Comparison of ENCODE assay signal across 9 mouse cellular contexts in the genomic region with DNA sequence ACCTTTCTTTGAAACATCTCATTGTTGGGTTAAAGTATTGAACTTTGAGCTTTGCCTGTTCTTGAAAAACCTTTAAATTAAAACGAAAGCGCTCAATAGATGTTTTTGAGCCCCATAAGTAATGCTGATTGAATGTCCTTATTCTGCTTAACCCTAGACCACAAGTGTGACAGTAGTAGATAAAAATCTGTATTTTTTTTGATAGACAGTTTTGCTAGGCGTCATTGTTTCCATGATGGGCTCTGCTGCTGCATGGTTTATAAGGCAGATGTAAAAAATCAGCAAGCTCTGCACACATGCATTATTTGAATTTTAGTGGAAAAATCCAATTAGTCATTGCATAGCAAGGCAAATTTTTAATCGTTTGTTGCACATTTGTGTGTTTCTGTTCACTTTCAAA. TPM values are rescaled to one million over a fixed set of nuclear protein-coding genes. Genes with fewer than 3 reads are reported as not detected.
DNase-seq lines count a peak whose midpoint lies in the region; ATAC-seq and TF ChIP-seq lines count a peak whose summit lies in the region.
"Had no signal": no experiment of that assay in that cellular context is flagged by ENCODE, and none has a peak within 500 bp of the region (broad histone marks: within the 10 kb centered on the region; RNA-seq: fewer than 3 reads in every experiment).

No protein-coding gene starts in this region.

- TF ChIP-seq EP300 in CH12.LX (IDR thresholded peaks at IDR 0.05; ENCODE audit: low read length): no peak

- H3K79me2 ChIP-seq in CH12.LX (replicated peaks; ENCODE audit: control insufficient read depth, extremely low read depth, insufficient read depth, poor library complexity, severe bottlenecking): peaks cover 16% of the 10 kb centered on the region

- H3K4me3 ChIP-seq in gastrocnemius, adult 2 months: peak overlapping the region; percentile 90
- peak overlapping the region in 2 of 3 experiments; percentile 68 to 78 for H3K4me3 ChIP-seq in CH12.LX (replicated peaks in 1 of 3; ENCODE audit: low read depth in 2 of 3, low read length in 2 of 3, poor library complexity in 1 of 3)
- peak overlapping the region; percentile 62 for H3K4me3 ChIP-seq in hindbrain, embryonic 12.5 days
- peak overlapping the region; percentile 70 for H3K4me3 ChIP-seq in midbrain, embryonic 10.5 days

- WGBS in hindbrain, embryonic 12.5 days: 49% methylated on average over 4 of the region's 4 CpGs
- 65% methylated on average over 4 of the region's 4 CpGs for WGBS in midbrain, embryonic 10.5 days

- peaks cover 0 to 1% of the 10 kb centered on the region in 2 experiments for H3K36me3 ChIP-seq in CH12.LX (replicated peaks in 1 of 2; ENCODE audit: control insufficient read depth in 1 of 2, insufficient read depth in 1 of 2, low read length in 1 of 2)
- no peaks in the 10 kb centered on the region for H3K36me3 ChIP-seq in hindbrain, embryonic 12.5 days
- H3K36me3 ChIP-seq in midbrain, embryonic 10.5 days: 0 out of 2 replicates have a peak, but pooled peaks cover 10% of the 10 kb centered on the region

- TF ChIP-seq POLR2A in CH12.LX (IDR thresholded peaks at IDR 0.05; ENCODE audit: low read depth, low read length): no peak

- ATAC-seq in hindbrain, embryonic 12.5 days (ENCODE audit: low FRiP score): no peak

- no peaks in the 10 kb centered on the region; a peak in 1 of 4 replicates for H3K4me1 ChIP-seq in CH12.LX (ENCODE audit: control insufficient read depth in 1 of 2, insufficient read depth in 2 of 2)
- H3K4me1 ChIP-seq in hindbrain, embryonic 12.5 days: no peaks in the 10 kb centered on the region
- peaks cover 9% of the 10 kb centered on the region for H3K4me1 ChIP-seq in midbrain, embryonic 10.5 days

- no peak for TF ChIP-seq CTCF in gastrocnemius, adult 2 months (IDR thresholded peaks at IDR 0.05)
- no peak for TF ChIP-seq CTCF in CH12.LX (conservative IDR thresholded peaks at IDR 0.05 in 1 of 2, IDR thresholded peaks at IDR 0.05 in 1 of 2; ENCODE audit: low read depth in 2 of 2, low read length in 2 of 2)

- H3K9ac ChIP-seq in CH12.LX (ENCODE audit: insufficient read depth, low read depth): 0 out of 2 replicates have a peak overlapping the region, but pooled peaks have one; percentile 44
- H3K9ac ChIP-seq in hindbrain, embryonic 12.5 days: peak overlapping the region; percentile 41

- intact Hi-C loops in gastrocnemius, adult 2 months (cut with DNase I): no loop called here

- H3K4me2 ChIP-seq in CH12.LX (ENCODE audit: insufficient read depth, low read depth, poor library complexity, severe bottlenecking): peak overlapping the region; percentile 50; the same call in 1 of the 2 replicates
- peak overlapping the region; percentile 48 for H3K4me2 ChIP-seq in hindbrain, embryonic 12.5 days (replicated peaks)

- dilution Hi-C loops in CH12.LX (cut with MboI; ENCODE audit: extremely low pct_ligation_motif_present, extremely low pct_unique_long_range_greater_than_20kb, low sequenced_read_pairs): no loop called here

- no peaks in the 10 kb centered on the region for H3K27me3 ChIP-seq in CH12.LX (replicated peaks)
- H3K27me3 ChIP-seq in hindbrain, embryonic 12.5 days: no peaks in the 10 kb centered on the region
- H3K27me3 ChIP-seq in midbrain, embryonic 10.5 days (ENCODE audit: low read depth, poor library complexity, severe bottlenecking): no peaks in the 10 kb centered on the region

- H3K9me3 ChIP-seq in CH12.LX (replicated peaks; ENCODE audit: low read length): no peaks in the 10 kb centered on the region
- no peaks in the 10 kb centered on the region for H3K9me3 ChIP-seq in hindbrain, embryonic 12.5 days (replicated peaks)
- no peaks in the 10 kb centered on the region for H3K9me3 ChIP-seq in midbrain, embryonic 10.5 days (replicated peaks)

- no peak for TF ChIP-seq RAD21 in CH12.LX (IDR thresholded peaks at IDR 0.05; ENCODE audit: low read depth, low read length)

- H3K27ac ChIP-seq in gastrocnemius, adult 2 months: no peak overlapping the region
- H3K27ac ChIP-seq in CH12.LX (ENCODE audit: insufficient read depth, low read depth): no peak overlapping the region
- no peak overlapping the region for H3K27ac ChIP-seq in hindbrain, embryonic 12.5 days
- H3K27ac ChIP-seq in midbrain, embryonic 10.5 days (replicated peaks): peak overlapping the region; percentile 96; the same call in 1 of the 2 replicates

- in situ Hi-C loops in CH12.LX (cut with MboI; ENCODE audit: low pct_ligation_motif_present, low pct_unique_long_range_greater_than_20kb, low sequenced_read_pairs): no loop called here

- no peak for DNase-seq in gastrocnemius, adult 2 months
- DNase-seq in gastrocnemius, adult 18-20 months (ENCODE audit: low spot score): no peak
- no peak for DNase-seq in CH12.LX (ENCODE audit: extremely low read depth)
- no peak for DNase-seq in midbrain, embryonic 10.5 days (ENCODE audit: low spot score)
- DNase-seq in embryo, embryonic 11 days: no peak
- DNase-seq in retina, postnatal 1 day: no peak
- no peak for DNase-seq in urinary bladder, postnatal 25 days (ENCODE audit: low spot score)
- DNase-seq: cerebellum, adult 11-12 months had no signal

TF ChIP-seq in CH12.LX, 34 proteins besides CTCF, POLR2A, EP300 and RAD21:
- TF ChIP-seq MAZ (IDR thresholded peaks at IDR 0.05; ENCODE audit: low read depth, low read length) (no peak), JUN (IDR thresholded peaks at IDR 0.05; ENCODE audit: insufficient read depth, low read depth, low read length) (peak; percentile 17; the same call in 1 of the 2 replicates), IRF4 (IDR thresholded peaks at IDR 0.05; ENCODE audit: low read depth, low read length) (no peak)

RNA-seq across cellular contexts. Expression of a gene that starts 1.8 kb away (rescaled TPM):
- 1 to 10 TPM; 3.5 to 4.6 TPM for total RNA-seq in gastrocnemius, adult 2 months (2021)
- 1 to 10 TPM; 3.5 to 7.1 TPM for total RNA-seq in gastrocnemius, adult 18-20 months (2021)
- total RNA-seq in CH12.LX (2012; rRNA removed): 19.8 and 22.0 TPM in 2 replicates
- total RNA-seq in CH12.LX (2014; rRNA removed): 59.7 and 67.0 TPM in 2 replicates
- polyA plus RNA-seq in CH12.LX (2012; ENCODE audit: insufficient read length, low read depth): 27.1 and 29.4 TPM in 2 replicates
- polyA plus RNA-seq in hindbrain, embryonic 12.5 days (2016; fragmentation: Nextera tagmentation; extraction: Ambion mirVana): 97.7 and 103 TPM in 2 replicates
- 94.4 and 100 TPM in 2 replicates for polyA plus RNA-seq in midbrain, embryonic 10.5 days (2016; fragmentation: Nextera tagmentation; extraction: Ambion mirVana)
